Mouse (Mus musculus): ENCODE results near the gene Magi1.

DNA sequence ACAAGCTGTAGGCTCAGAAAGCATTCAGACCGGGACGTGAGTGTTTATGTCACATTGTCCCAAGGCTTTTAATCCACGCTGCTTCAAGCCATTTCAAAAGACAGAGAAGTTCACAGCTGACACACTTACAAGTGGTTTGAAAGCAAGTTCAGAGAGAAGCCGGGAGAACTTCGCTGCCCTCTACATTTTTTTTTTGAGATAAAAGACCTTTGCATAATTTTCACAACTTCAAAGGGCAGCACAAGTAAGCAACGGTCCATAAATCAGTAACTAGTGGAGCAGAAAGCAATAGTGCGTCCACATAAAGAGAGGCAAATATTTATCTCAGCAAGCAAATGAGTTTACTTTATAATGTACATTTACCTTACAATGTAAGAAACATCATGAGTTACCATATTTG lies 52.4 kb downstream of the Magi1 start:
- no peak for TF ChIP-seq CTCF (IDR thresholded peaks at IDR 0.05; ENCODE audit: borderline replicate concordance, insufficient read depth, low read depth, low read length)
- TF ChIP-seq POLR2A (IDR thresholded peaks at IDR 0.05; ENCODE audit: borderline replicate concordance, insufficient read depth, low read length), result no peak

All from cerebellum, adult 2 months (tissue).